Mouse (Mus musculus) lung, adult 2 months (tissue): ENCODE results near the gene Prkch.

Experiments used
- CTCF ChIP-seq: fragments of 200-500 bp; IDR thresholded peaks from 2 replicates; pipeline ENCODE4 v1.5.1; 2011; ENCODE audit warnings: mild to moderate bottlenecking, low read length, control low read depth; ENCODE audit not compliant: insufficient read depth
- POLR2A ChIP-seq: fragments of 200-500 bp; IDR thresholded peaks from 2 replicates; pipeline ENCODE4 v1.6.1; 2011; ENCODE audit warnings: low read depth, mild to moderate bottlenecking, control low read depth, low read length, borderline replicate concordance; ENCODE audit errors: extremely low read depth

GRCm38 (mm10) chr12:73714589-73714988 is 130.0 kb downstream of the Prkch start:
- no peak for TF ChIP-seq POLR2A
- TF ChIP-seq CTCF: no peak
